In the genomic region with DNA sequence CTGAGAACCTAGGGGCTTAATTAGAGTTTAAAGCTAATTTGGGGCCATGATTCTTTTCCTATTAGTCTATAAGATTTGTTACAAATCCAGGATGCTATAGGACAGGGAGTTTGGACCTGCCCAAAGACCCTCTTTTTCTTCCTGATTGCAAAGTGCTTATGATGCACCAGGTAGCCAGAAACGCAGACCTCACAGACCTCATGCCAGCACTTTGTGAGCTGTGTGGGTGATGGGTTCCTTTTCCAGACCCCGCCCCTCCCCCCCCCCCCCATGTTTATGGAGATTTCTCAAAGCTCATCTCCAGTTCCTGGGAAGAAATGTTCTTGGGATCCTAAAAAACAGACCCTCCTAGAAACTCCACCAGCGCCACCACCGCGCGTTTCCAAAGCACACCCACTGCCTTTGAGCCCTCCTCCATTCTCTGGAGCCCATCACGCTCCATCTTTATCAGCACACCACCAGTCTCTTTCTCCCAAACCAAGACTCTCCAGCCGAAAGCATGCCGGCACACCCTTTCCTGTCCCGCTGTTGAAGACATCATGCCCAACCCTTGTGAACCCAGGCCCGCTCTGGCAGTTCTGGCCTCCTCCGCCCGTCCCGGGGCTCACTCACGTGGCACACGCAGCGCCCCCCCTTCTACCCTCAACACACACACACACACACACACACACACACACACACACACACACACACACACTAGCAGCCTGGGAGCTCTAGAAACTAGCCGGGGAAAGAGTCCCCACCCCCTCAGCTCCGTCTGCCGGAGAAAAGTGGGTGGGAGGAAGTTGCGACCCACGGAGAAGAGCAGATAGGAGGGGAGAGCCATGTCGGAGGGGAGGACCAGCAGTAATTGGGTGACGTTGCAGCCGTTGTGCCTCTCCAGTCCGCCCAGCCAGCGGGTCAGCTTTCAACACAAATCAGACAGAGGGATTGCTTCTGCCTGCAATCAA, we compare ENCODE assay signal across 8 mouse cellular contexts. TPM values are rescaled to one million over a fixed set of nuclear protein-coding genes. Genes with fewer than 3 reads are reported as not detected.
DNase-seq lines count a peak whose midpoint lies in the region; ATAC-seq and TF ChIP-seq lines count a peak whose summit lies in the region.

No protein-coding gene starts in this region.

- no peak; a peak in 1 of 6 replicates for TF ChIP-seq CTCF in MEL (IDR thresholded peaks at IDR 0.05 in 2 of 3, conservative IDR thresholded peaks at IDR 0.05 in 1 of 3; ENCODE audit: control insufficient read depth in 1 of 3, insufficient read depth in 1 of 3, low read depth in 2 of 3, low read length in 3 of 3, poor library complexity in 1 of 3, severe bottlenecking in 1 of 3)
- no peak for TF ChIP-seq CTCF in cerebellum, adult 2 months (IDR thresholded peaks at IDR 0.05; ENCODE audit: borderline replicate concordance, insufficient read depth, low read depth, low read length)
- no peak for TF ChIP-seq CTCF in liver, postnatal 0 days (IDR thresholded peaks at IDR 0.05; ENCODE audit: low read depth)

- ATAC-seq in forebrain, embryonic 16.5 days, result peak; percentile 93
- ATAC-seq in liver, postnatal 0 days, result peak; percentile 84
- peak; percentile 93 for ATAC-seq in neural tube, embryonic 14.5 days (ENCODE audit: low read depth)

- H3K27me3 ChIP-seq in MEL (ENCODE audit: control insufficient read depth in 1 of 2, insufficient read depth in 2 of 2, low read length in 2 of 2), result no peaks in the 10 kb centered on the region
- H3K27me3 ChIP-seq in cerebellum, adult 2 months (ENCODE audit: control insufficient read depth, insufficient read depth, low read length), result no peaks in the 10 kb centered on the region
- no peaks in the 10 kb centered on the region for H3K27me3 ChIP-seq in forebrain, embryonic 16.5 days (replicated peaks; ENCODE audit: control insufficient read depth, insufficient read depth, low read length)
- H3K27me3 ChIP-seq in liver, postnatal 0 days (ENCODE audit: insufficient read depth, low read length), result no peaks in the 10 kb centered on the region
- no peaks in the 10 kb centered on the region for H3K27me3 ChIP-seq in neural tube, embryonic 14.5 days (ENCODE audit: control insufficient read depth, insufficient read depth, low read length)

- peak overlapping the region; percentile 55 for H3K4me2 ChIP-seq in forebrain, embryonic 16.5 days (ENCODE audit: low read length)
- H3K4me2 ChIP-seq in liver, postnatal 0 days (ENCODE audit: low read depth, low read length), result peak overlapping the region; percentile 86
- peak overlapping the region; percentile 43 for H3K4me2 ChIP-seq in neural tube, embryonic 14.5 days (ENCODE audit: low read depth, low read length)

- H3K36me3 ChIP-seq in MEL (ENCODE audit: control insufficient read depth in 1 of 2, insufficient read depth in 2 of 2, low read length in 2 of 2), result peaks cover 0 to 6% of the 10 kb centered on the region in 2 experiments; a peak in 2 of 4 replicates
- H3K36me3 ChIP-seq in forebrain, embryonic 16.5 days (ENCODE audit: control insufficient read depth, insufficient read depth), result no peaks in the 10 kb centered on the region
- H3K36me3 ChIP-seq in liver, postnatal 0 days (replicated peaks; ENCODE audit: insufficient read depth, low read length), result no peaks in the 10 kb centered on the region
- no peaks in the 10 kb centered on the region for H3K36me3 ChIP-seq in neural tube, embryonic 14.5 days (ENCODE audit: control insufficient read depth, insufficient read depth, low read length)

- H3K27ac ChIP-seq in MEL (ENCODE audit: control insufficient read depth, low read depth, low read length), result peak overlapping the region; percentile 56
- H3K27ac ChIP-seq in cerebellum, adult 2 months (ENCODE audit: insufficient read depth, low read length), result no peak overlapping the region
- peak overlapping the region; percentile 87 for H3K27ac ChIP-seq in forebrain, embryonic 16.5 days (ENCODE audit: low read length)
- no peak overlapping the region for H3K27ac ChIP-seq in liver, postnatal 0 days (ENCODE audit: low read depth)
- H3K27ac ChIP-seq in neural tube, embryonic 14.5 days (ENCODE audit: low read depth, low read length), result peak overlapping the region; percentile 80

- TF ChIP-seq RAD21 in MEL (IDR thresholded peaks at IDR 0.05; ENCODE audit: low read depth, low read length), result no peak

- peak in 1 of 2 experiments; percentile 42; a peak in 2 of 4 replicates for TF ChIP-seq EP300 in MEL (IDR thresholded peaks at IDR 0.05; ENCODE audit: low read depth in 1 of 2, low read length in 2 of 2)
- no peak for TF ChIP-seq EP300 in liver, postnatal 0 days (IDR thresholded peaks at IDR 0.05; ENCODE audit: low read depth)

- TF ChIP-seq POLR2A in MEL (IDR thresholded peaks at IDR 0.05; ENCODE audit: control insufficient read depth in 1 of 2, insufficient read depth in 1 of 2, low read depth in 1 of 2, low read length in 2 of 2, poor library complexity in 1 of 2), result peak; percentile 31 to 32; a peak in 1 of 4 replicates
- no peak for TF ChIP-seq POLR2A in cerebellum, adult 2 months (IDR thresholded peaks at IDR 0.05; ENCODE audit: borderline replicate concordance, insufficient read depth, low read length)

- no peaks in the 10 kb centered on the region for H3K9me3 ChIP-seq in MEL (replicated peaks; ENCODE audit: insufficient read depth, low read length)
- H3K9me3 ChIP-seq in forebrain, embryonic 16.5 days (ENCODE audit: control insufficient read depth, low read length), result no peaks in the 10 kb centered on the region
- no peaks in the 10 kb centered on the region for H3K9me3 ChIP-seq in liver, postnatal 0 days (ENCODE audit: low read length)
- no peaks in the 10 kb centered on the region for H3K9me3 ChIP-seq in neural tube, embryonic 14.5 days (ENCODE audit: control insufficient read depth, low read length)

- H3K4me3 ChIP-seq in MEL (ENCODE audit: control insufficient read depth in 1 of 2, insufficient read depth in 1 of 2, low read depth in 2 of 2, low read length in 2 of 2), result peak overlapping the region; percentile 58 to 70
- peak overlapping the region; percentile 70 for H3K4me3 ChIP-seq in cerebellum, adult 2 months (replicated peaks; ENCODE audit: insufficient read depth, low read depth, low read length)
- H3K4me3 ChIP-seq in forebrain, embryonic 16.5 days (replicated peaks; ENCODE audit: low read length), result peak overlapping the region; percentile 54
- H3K4me3 ChIP-seq in liver, postnatal 0 days (ENCODE audit: low read depth, low read length), result peak overlapping the region; percentile 54
- peak overlapping the region; percentile 49 for H3K4me3 ChIP-seq in neural tube, embryonic 14.5 days (ENCODE audit: low read depth, low read length)

- whole genome bisulfite sequencing in cerebellum, adult 2 months, result 2% methylated on average over 27 of the region's 27 CpGs
- under 1% methylated on average over 25 of the region's 27 CpGs for WGBS in forebrain, embryonic 16.5 days
- WGBS in liver, postnatal 0 days (ENCODE audit: insufficient replicate concordance), result 3% methylated on average over 27 of the region's 27 CpGs
- WGBS in neural tube, embryonic 14.5 days, result under 1% methylated on average over 26 of the region's 27 CpGs

- peak; percentile 86 for DNase-seq in MEL (ENCODE audit: low read depth, low spot score)
- DNase-seq in cerebellum, adult 2 months, result peak; percentile 58 to 63
- DNase-seq in heart, postnatal 14 days, result peak; percentile 69
- peak; percentile 67 to 77 for DNase-seq in kidney, postnatal 4 days
- peak; percentile 54 for DNase-seq in liver, postnatal 0 days
- DNase-seq in thymus, adult 18-20 months, result peak; percentile 23 to 25

- H3K4me1 ChIP-seq in MEL (ENCODE audit: control insufficient read depth in 1 of 2, insufficient read depth in 2 of 2, low read length in 2 of 2), result peaks cover 0 to 1% of the 10 kb centered on the region in 2 experiments; a peak in 1 of 4 replicates
- H3K4me1 ChIP-seq in cerebellum, adult 2 months (ENCODE audit: control insufficient read depth, insufficient read depth, low read length), result no peaks in the 10 kb centered on the region
- no peaks in the 10 kb centered on the region; the same call in 1 of the 2 replicates for H3K4me1 ChIP-seq in forebrain, embryonic 16.5 days (replicated peaks; ENCODE audit: control insufficient read depth, insufficient read depth, low read length)
- peaks cover 5% of the 10 kb centered on the region; the same call in 1 of the 2 replicates for H3K4me1 ChIP-seq in liver, postnatal 0 days (ENCODE audit: insufficient read depth)
- no peaks in the 10 kb centered on the region for H3K4me1 ChIP-seq in neural tube, embryonic 14.5 days (ENCODE audit: control insufficient read depth, insufficient read depth, low read length)

- H3K79me2 ChIP-seq in MEL (ENCODE audit: control insufficient read depth, insufficient read depth, low read length, poor library complexity), result no peaks in the 10 kb centered on the region

- intact Hi-C loops in heart, postnatal 14 days (cut with DNase I), result no loop called here

- H3K9ac ChIP-seq in MEL (ENCODE audit: control insufficient read depth, low read depth, low read length, poor library complexity, severe bottlenecking), result peak overlapping the region; percentile 51
- H3K9ac ChIP-seq in forebrain, embryonic 16.5 days (replicated peaks; ENCODE audit: low read depth, low read length), result peak overlapping the region; percentile 76
- H3K9ac ChIP-seq in liver, postnatal 0 days (replicated peaks), result peak overlapping the region; percentile 59
- peak overlapping the region; percentile 55 for H3K9ac ChIP-seq in neural tube, embryonic 14.5 days (replicated peaks; ENCODE audit: low read depth, low read length)

TF ChIP-seq in MEL, 35 proteins besides CTCF, POLR2A, EP300 and RAD21 (continues in another document):
- TF ChIP-seq MYB (IDR thresholded peaks at IDR 0.05; ENCODE audit: low read depth, low read length), result no peak
- no peak for TF ChIP-seq JUND (IDR thresholded peaks at IDR 0.05; ENCODE audit: low read depth, low read length)
- peak; percentile 49 for TF ChIP-seq MAZ (IDR thresholded peaks at IDR 0.05; ENCODE audit: low read depth, low read length)
- TF ChIP-seq USF1 (IDR thresholded peaks at IDR 0.05; ENCODE audit: low read depth, low read length), result peak; percentile 55
- TF ChIP-seq ETS1 (IDR thresholded peaks at IDR 0.05; ENCODE audit: low read depth, low read length), result 0 out of 2 replicates have a peak, but pooled peaks have one; percentile 6
- TF ChIP-seq MXI1 (IDR thresholded peaks at IDR 0.05; ENCODE audit: low read depth, low read length), result peak; percentile 70
- TF ChIP-seq MYC (IDR thresholded peaks at IDR 0.05; ENCODE audit: low read depth, low read length), result 0 out of 2 replicates have a peak, but pooled peaks have one; percentile 20
- TF ChIP-seq BHLHE40 (IDR thresholded peaks at IDR 0.05; ENCODE audit: borderline replicate concordance, low read depth, low read length), result peak; percentile 49; the same call in 1 of the 2 replicates

RNA-seq across cellular contexts. Expression of gene Mef2c, which starts 14.1 kb away (rescaled TPM):
- total RNA-seq in MEL (2012; rRNA removed), result not detected in 2 replicates
- not detected for polyA plus RNA-seq in MEL (2012; ENCODE audit: insufficient read depth in 1 of 2, insufficient read length in 2 of 2, low read depth in 1 of 2, low replicate concordance in 2 of 2, missing spikeins in 1 of 2)
- polyA plus RNA-seq in cerebellum, adult 2 months (2012; rRNA removed), result 15.9 and 16.7 TPM in 2 replicates
- 300 and 367 TPM in 2 replicates for polyA plus RNA-seq in forebrain, embryonic 16.5 days (2015; fragmentation: Nextera tagmentation; extraction: Ambion mirVana)
- 10 to 100 TPM; 67.9 to 74.7 TPM for total RNA-seq in heart, postnatal 14 days (2021)
- polyA plus RNA-seq in liver, postnatal 0 days (2015; fragmentation: Nextera tagmentation; extraction: Ambion mirVana), result 13.5 and 14.0 TPM in 2 replicates
- polyA plus RNA-seq in neural tube, embryonic 14.5 days (2014; fragmentation: Nextera tagmentation; extraction: Ambion mirVana), result 32.4 and 37.4 TPM in 2 replicates

Comparison
In these comparisons a context has a peak if more than half of its experiments do, and no peak if none do; other contexts are left out.
1. DNase-seq: peak in every context shown above with its lines; median percentile 86 in MEL; 72 in kidney, postnatal 4 days; 69 in heart, postnatal 14 days; 60 in cerebellum, adult 2 months; 54 in liver, postnatal 0 days; 24 in thymus, adult 18-20 months.
2. H3K27ac ChIP-seq: peak in MEL (single experiment), forebrain, embryonic 16.5 days (single experiment) and neural tube, embryonic 14.5 days (single experiment); none in cerebellum, adult 2 months (single experiment) and liver, postnatal 0 days (single experiment).
3. RNA of gene Mef2c, which starts 14.1 kb away (polyA plus RNA-seq): 300 to 367 TPM in forebrain, embryonic 16.5 days, 32.4 to 37.4 TPM in neural tube, embryonic 14.5 days, 15.9 to 16.7 TPM in cerebellum, adult 2 months and 13.5 to 14.0 TPM in liver, postnatal 0 days; not detected in MEL; every median in the first group is over 10 times any median in the second.
4. Peak in every context shown above with its lines, with median percentiles within 50 percentile points of each other: H3K4me3 ChIP-seq, H3K9ac ChIP-seq, ATAC-seq and H3K4me2 ChIP-seq.